Comparison of ENCODE assay signal across 7 mouse cellular contexts in genomic region chr4:123116011-123116410, GRCm38 (mm10). TPM values are rescaled to one million over a fixed set of nuclear protein-coding genes. Genes with fewer than 3 reads are reported as not detected.
DNase-seq lines count a peak whose midpoint lies in the region; ATAC-seq and TF ChIP-seq lines count a peak whose summit lies in the region.

Oxct2b (plus strand) TSS chr4:123116266.

- H3K27ac ChIP-seq in lung, postnatal 0 days (ENCODE audit: low read length): no peak within 1 kb of the TSS
- H3K27ac ChIP-seq in forebrain, embryonic 13.5 days: no peak within 1 kb of the TSS
- H3K27ac ChIP-seq in limb, embryonic 14.5 days (replicated peaks; ENCODE audit: low read depth, low read length): no peak within 1 kb of the TSS
- no peak within 1 kb of the TSS for H3K27ac ChIP-seq in stomach, embryonic 16.5 days (ENCODE audit: low read length)

- H3K4me3 ChIP-seq in lung, postnatal 0 days (ENCODE audit: low read depth, low read length): no peak within 1 kb of the TSS
- peak within 1 kb of the TSS; percentile 36 for H3K4me3 ChIP-seq in forebrain, embryonic 13.5 days
- peak within 1 kb of the TSS; percentile 33 for H3K4me3 ChIP-seq in limb, embryonic 14.5 days (replicated peaks; ENCODE audit: low read length)
- peak within 1 kb of the TSS; percentile 37 for H3K4me3 ChIP-seq in stomach, embryonic 16.5 days (replicated peaks; ENCODE audit: low read length)

- WGBS in lung, postnatal 0 days: 10% methylated on average over 22 of the region's 22 CpGs
- WGBS in forebrain, embryonic 13.5 days: 8% methylated on average over 22 of the region's 22 CpGs
- WGBS in limb, embryonic 14.5 days: 13% methylated on average over 22 of the region's 22 CpGs
- WGBS in stomach, embryonic 16.5 days: 6% methylated on average over 22 of the region's 22 CpGs

- H3K9me3 ChIP-seq in lung, postnatal 0 days (ENCODE audit: low read length): no peaks in the 10 kb centered on the region
- H3K9me3 ChIP-seq in forebrain, embryonic 13.5 days (replicated peaks): no peaks in the 10 kb centered on the region
- no peaks in the 10 kb centered on the region for H3K9me3 ChIP-seq in limb, embryonic 14.5 days (ENCODE audit: control insufficient read depth, low read length)
- H3K9me3 ChIP-seq in stomach, embryonic 16.5 days (replicated peaks; ENCODE audit: control insufficient read depth, low read length): no peaks in the 10 kb centered on the region

- 0 out of 2 replicates have a peak within 1 kb of the TSS, but pooled peaks have one; percentile 27 for H3K4me2 ChIP-seq in lung, postnatal 0 days (replicated peaks; ENCODE audit: low read depth, low read length)
- peak within 1 kb of the TSS; percentile 59 for H3K4me2 ChIP-seq in forebrain, embryonic 13.5 days
- peak within 1 kb of the TSS; percentile 52 for H3K4me2 ChIP-seq in limb, embryonic 14.5 days (replicated peaks; ENCODE audit: low read depth, low read length, severe bottlenecking)
- peak within 1 kb of the TSS; percentile 50 for H3K4me2 ChIP-seq in stomach, embryonic 16.5 days (ENCODE audit: low read depth, low read length)

- no peak for DNase-seq in lung, postnatal 0 days (ENCODE audit: low spot score)
- no peak for DNase-seq in lung, postnatal 25 days (ENCODE audit: low spot score)
- DNase-seq in limb, embryonic 14.5 days (ENCODE audit: low spot score): no peak
- DNase-seq in cerebellum, adult 8-10 months: no peak
- DNase-seq in cerebellum, adult 9-11 months: no peak

- no peak for TF ChIP-seq CTCF in lung, postnatal 0 days (IDR thresholded peaks at IDR 0.05)

- TF ChIP-seq EP300 in lung, postnatal 0 days (IDR thresholded peaks at IDR 0.05): no peak

- no peak for ATAC-seq in lung, postnatal 0 days
- peak; percentile 39 for ATAC-seq in forebrain, embryonic 13.5 days
- ATAC-seq in limb, embryonic 14.5 days (ENCODE audit: low FRiP score, low read depth): peak; percentile 36; the same call in 1 of the 2 replicates
- no peak for ATAC-seq in stomach, embryonic 16.5 days (ENCODE audit: insufficient read depth, low FRiP score)

- no peaks in the 10 kb centered on the region for H3K27me3 ChIP-seq in lung, postnatal 0 days (replicated peaks; ENCODE audit: insufficient read depth, low read length)
- peaks cover 18% of the 10 kb centered on the region for H3K27me3 ChIP-seq in forebrain, embryonic 13.5 days
- H3K27me3 ChIP-seq in limb, embryonic 14.5 days (ENCODE audit: control insufficient read depth, insufficient read depth, low read length): no peaks in the 10 kb centered on the region; the same call in 1 of the 2 replicates
- H3K27me3 ChIP-seq in stomach, embryonic 16.5 days (ENCODE audit: control insufficient read depth, insufficient read depth, low read length): peaks cover 6% of the 10 kb centered on the region

- H3K36me3 ChIP-seq in lung, postnatal 0 days (ENCODE audit: insufficient read depth, low read length): no peaks in the 10 kb centered on the region
- H3K36me3 ChIP-seq in forebrain, embryonic 13.5 days (ENCODE audit: poor library complexity, severe bottlenecking): no peaks in the 10 kb centered on the region
- H3K36me3 ChIP-seq in limb, embryonic 14.5 days (ENCODE audit: control insufficient read depth, insufficient read depth, low read length): no peaks in the 10 kb centered on the region
- no peaks in the 10 kb centered on the region for H3K36me3 ChIP-seq in stomach, embryonic 16.5 days (ENCODE audit: control insufficient read depth, insufficient read depth, low read length)

- H3K9ac ChIP-seq in lung, postnatal 0 days (replicated peaks; ENCODE audit: low read depth): no peak within 1 kb of the TSS
- peak within 1 kb of the TSS; percentile 43 for H3K9ac ChIP-seq in forebrain, embryonic 13.5 days
- H3K9ac ChIP-seq in limb, embryonic 14.5 days (ENCODE audit: low read depth, low read length, severe bottlenecking): 0 out of 2 replicates have a peak within 1 kb of the TSS, but pooled peaks have one; percentile 41
- H3K9ac ChIP-seq in stomach, embryonic 16.5 days (ENCODE audit: low read length): no peak within 1 kb of the TSS

- no peaks in the 10 kb centered on the region for H3K4me1 ChIP-seq in lung, postnatal 0 days (ENCODE audit: insufficient read depth, low read depth, low read length)
- H3K4me1 ChIP-seq in forebrain, embryonic 13.5 days: no peaks in the 10 kb centered on the region
- no peaks in the 10 kb centered on the region for H3K4me1 ChIP-seq in limb, embryonic 14.5 days (ENCODE audit: control insufficient read depth, insufficient read depth, low read length)
- H3K4me1 ChIP-seq in stomach, embryonic 16.5 days (ENCODE audit: control insufficient read depth, insufficient read depth, low read length): no peaks in the 10 kb centered on the region

- no peak for TF ChIP-seq POLR2A in limb, embryonic 14.5 days (IDR thresholded peaks at IDR 0.05; ENCODE audit: borderline replicate concordance, extremely low read depth, insufficient read depth, insufficient read length)

RNA-seq across cellular contexts. Expression of gene Oxct2b, which starts in this region (rescaled TPM):
- polyA plus RNA-seq in lung, postnatal 0 days (2015; fragmentation: Nextera tagmentation; extraction: Ambion mirVana): not detected in 2 replicates
- not detected in 2 replicates for polyA plus RNA-seq in forebrain, embryonic 13.5 days (2015; fragmentation: Nextera tagmentation; extraction: Ambion mirVana)
- 0.35 and 0.41 TPM in 2 replicates for polyA plus RNA-seq in limb, embryonic 14.5 days (2012; rRNA removed)
- 0.33 TPM in 1 of 2 replicates, not detected in the other for polyA plus RNA-seq in limb, embryonic 14.5 days (2014; fragmentation: Nextera tagmentation; extraction: Ambion mirVana)
- polyA plus RNA-seq in stomach, embryonic 16.5 days (2015; fragmentation: Nextera tagmentation; extraction: Ambion mirVana): 0.22 TPM in 1 of 2 replicates, not detected in the other

Comparison
In these comparisons a context has a peak if more than half of its experiments do, and no peak if none do; other contexts are left out.
1. Peak in ATAC-seq, H3K4me3 ChIP-seq, H3K9ac ChIP-seq and H3K4me2 ChIP-seq in forebrain, embryonic 13.5 days; RNA of the gene not detected or under 1 TPM.
2. Peak in ATAC-seq, H3K4me3 ChIP-seq, H3K9ac ChIP-seq and H3K4me2 ChIP-seq in limb, embryonic 14.5 days; RNA of the gene not detected or under 1 TPM.